Mouse (Mus musculus): ENCODE measurements around the gene Il5ra.

The Il5ra gene

GRCm38 (mm10) chr6:106748887-106749388 is at the start of gene Il5ra:
Il5ra (minus strand) TSS chr6:106749037.
- no peak for DNase-seq (ENCODE audit: low read depth)

GRCm38 (mm10) chr6:106794094-106794814 is 45.4 kb upstream of the Il5ra start:
- DNase-seq (ENCODE audit: low read depth): no peak

GRCm38 (mm10) chr6:106793621-106794020 is 44.8 kb upstream of the Il5ra start:
- DNase-seq (ENCODE audit: low read depth): no peak

- no peak for DNase-seq (ENCODE audit: low read depth)
Observed at GRCm38 (mm10) chr6:106793088-106793487, 44.3 kb upstream of the Il5ra start.

- no peak for DNase-seq (ENCODE audit: low read depth)
Observed at GRCm38 (mm10) chr6:106792486-106792885, 43.6 kb upstream of the Il5ra start.

- no peak for DNase-seq (ENCODE audit: low read depth)
Observed at GRCm38 (mm10) chr6:106791429-106791828, 42.6 kb upstream of the Il5ra start.

GRCm38 (mm10) chr6:106787138-106787537 is 38.3 kb upstream of the Il5ra start:
- no peak for DNase-seq (ENCODE audit: low read depth)

GRCm38 (mm10) chr6:106770046-106770445 is 21.2 kb upstream of the Il5ra start:
- DNase-seq (ENCODE audit: low read depth): no peak

- no peak for DNase-seq (ENCODE audit: low read depth)
Observed at GRCm38 (mm10) chr6:106769290-106769866, 20.5 kb upstream of the Il5ra start.

- DNase-seq (ENCODE audit: low read depth): peak; percentile 91
Observed at GRCm38 (mm10) chr6:106768640-106769289, 19.9 kb upstream of the Il5ra start, which contains the start of gene Trnt1. Trnt1 (plus strand) TSS chr6:106769120.

- DNase-seq (ENCODE audit: low read depth): no peak
Observed at GRCm38 (mm10) chr6:106766774-106767173, 17.9 kb upstream of the Il5ra start.

GRCm38 (mm10) chr6:106765892-106766291 is 17.1 kb upstream of the Il5ra start:
- DNase-seq (ENCODE audit: low read depth): no peak

- DNase-seq (ENCODE audit: low read depth): no peak
Observed at GRCm38 (mm10) chr6:106761486-106761885, 12.6 kb upstream of the Il5ra start.

- DNase-seq (ENCODE audit: low read depth): no peak
Observed at GRCm38 (mm10) chr6:106760473-106761218, 11.8 kb upstream of the Il5ra start.

GRCm38 (mm10) chr6:106758299-106758698 is 9.5 kb upstream of the Il5ra start:
- DNase-seq (ENCODE audit: low read depth): no peak

- DNase-seq (ENCODE audit: low read depth): no peak
Observed at GRCm38 (mm10) chr6:106750291-106750690, 1.5 kb upstream of the Il5ra start.

GRCm38 (mm10) chr6:106747804-106748203 is 1.0 kb downstream of the Il5ra start:
- DNase-seq (ENCODE audit: low read depth): no peak

- no peak for DNase-seq (ENCODE audit: low read depth)
Observed at GRCm38 (mm10) chr6:106747251-106747650, 1.6 kb downstream of the Il5ra start.

GRCm38 (mm10) chr6:106745673-106746394 is 3.0 kb downstream of the Il5ra start:
- no peak for DNase-seq (ENCODE audit: low read depth)

- no peak for DNase-seq (ENCODE audit: low read depth)
Observed at GRCm38 (mm10) chr6:106743556-106744233, 5.1 kb downstream of the Il5ra start.

GRCm38 (mm10) chr6:106740244-106740825 is 8.5 kb downstream of the Il5ra start:
- DNase-seq (ENCODE audit: low read depth): no peak

Measured in fibroblast of lung, adult 2 months (primary cell).